Mouse (Mus musculus): Measurements from ENCODE around the gene Rem2. TPM values are rescaled to one million over a fixed set of nuclear protein-coding genes. Genes with fewer than 3 reads are reported as not detected.

The Rem2 gene
- total and polyA plus RNA-seq, 3 experiments: 4.8 to 38.8 TPM; not detected in 1

GRCm38 (mm10) chr14:54471467-54471866 is 4.4 kb upstream of the Rem2 start:
- no peak overlapping the region for H3K9ac ChIP-seq (ENCODE audit: control insufficient read depth, low read depth, low read length, poor library complexity, severe bottlenecking)
- peaks cover 2 to 8% of the 10 kb centered on the region in 2 experiments for H3K4me1 ChIP-seq (ENCODE audit: control insufficient read depth in 1 of 2, insufficient read depth in 2 of 2, low read length in 2 of 2)
- no peaks in the 10 kb centered on the region for H3K9me3 ChIP-seq (replicated peaks; ENCODE audit: insufficient read depth, low read length)
- DNase-seq (ENCODE audit: low read depth, low spot score): peak; percentile 46
- H3K27me3 ChIP-seq (ENCODE audit: control insufficient read depth in 1 of 2, insufficient read depth in 2 of 2, low read length in 2 of 2): no peaks in the 10 kb centered on the region
- no peak overlapping the region for H3K27ac ChIP-seq (ENCODE audit: control insufficient read depth, low read depth, low read length)
- no peak overlapping the region for H3K4me3 ChIP-seq (ENCODE audit: control insufficient read depth in 1 of 2, insufficient read depth in 1 of 2, low read depth in 2 of 2, low read length in 2 of 2)
- H3K79me2 ChIP-seq (ENCODE audit: control insufficient read depth, insufficient read depth, low read length, poor library complexity): peaks cover 4% of the 10 kb centered on the region; the same call in 1 of the 2 replicates
- H3K36me3 ChIP-seq (ENCODE audit: control insufficient read depth in 1 of 2, insufficient read depth in 2 of 2, low read length in 2 of 2): peaks cover 0 to 8% of the 10 kb centered on the region in 2 experiments; a peak in 3 of 4 replicates
- no peak for TF ChIP-seq MEF2A (IDR thresholded peaks at IDR 0.05; ENCODE audit: extremely low read depth, insufficient replicate concordance, low read depth, low read length, poor library complexity, severe bottlenecking)
- TF ChIP-seq MAZ (IDR thresholded peaks at IDR 0.05; ENCODE audit: low read depth, low read length): no peak
- no peak for TF ChIP-seq UBTF (IDR thresholded peaks at IDR 0.05; ENCODE audit: borderline replicate concordance, insufficient read depth, low read depth, low read length)
- TF ChIP-seq GATA1 (IDR thresholded peaks at IDR 0.05; ENCODE audit: low read depth, low read length): peak; percentile 63
- no peak for TF ChIP-seq ELF1 (IDR thresholded peaks at IDR 0.05; ENCODE audit: low read depth, low read length)
- no peak for TF ChIP-seq BHLHE40 (IDR thresholded peaks at IDR 0.05; ENCODE audit: borderline replicate concordance, low read depth, low read length)
- TF ChIP-seq MYC (IDR thresholded peaks at IDR 0.05; ENCODE audit: low read depth, low read length): no peak
- TF ChIP-seq TCF12 (IDR thresholded peaks at IDR 0.05; ENCODE audit: low read depth, low read length): peak; percentile 63
- no peak for TF ChIP-seq E2F4 (IDR thresholded peaks at IDR 0.05; ENCODE audit: borderline replicate concordance, low read depth, low read length)
- TF ChIP-seq HCFC1 (IDR thresholded peaks at IDR 0.05; ENCODE audit: low read depth, low read length): no peak
- no peak for TF ChIP-seq RAD21 (IDR thresholded peaks at IDR 0.05; ENCODE audit: low read depth, low read length)
- TF ChIP-seq NRF1 (IDR thresholded peaks at IDR 0.05; ENCODE audit: insufficient read depth, low read depth, low read length, poor library complexity, severe bottlenecking): no peak
- no peak for TF ChIP-seq CHD2 (IDR thresholded peaks at IDR 0.05; ENCODE audit: low read length)
- TF ChIP-seq CHD1 (IDR thresholded peaks at IDR 0.05; ENCODE audit: low read depth, low read length): no peak
- TF ChIP-seq TBP (IDR thresholded peaks at IDR 0.05; ENCODE audit: low read depth, low read length): no peak
- peak; percentile 47; the same call in 1 of the 2 replicates for TF ChIP-seq RCOR1 (IDR thresholded peaks at IDR 0.05; ENCODE audit: low read depth, low read length)
- no peak for TF ChIP-seq MXI1 (IDR thresholded peaks at IDR 0.05; ENCODE audit: low read depth, low read length)
- no peak for TF ChIP-seq KAT2A (conservative IDR thresholded peaks at IDR 0.05; ENCODE audit: low read depth, low read length)
- no peak for TF ChIP-seq ZC3H11A (IDR thresholded peaks at IDR 0.05; ENCODE audit: low read depth, low read length)
- no peak for TF ChIP-seq JUND (IDR thresholded peaks at IDR 0.05; ENCODE audit: low read depth, low read length)
- TF ChIP-seq GABPA (IDR thresholded peaks at IDR 0.05; ENCODE audit: low read depth, low read length): no peak
- no peak for TF ChIP-seq POLR2AphosphoS5 (IDR thresholded peaks at IDR 0.05; ENCODE audit: borderline replicate concordance, low read depth, low read length)
- TF ChIP-seq NELFE (IDR thresholded peaks at IDR 0.05; ENCODE audit: low read depth, low read length): no peak
- TF ChIP-seq POLR2AphosphoS2 (IDR thresholded peaks at IDR 0.05; ENCODE audit: low read length): no peak
- no peak; the same call in 1 of the 2 replicates for TF ChIP-seq ZMIZ1 (IDR thresholded peaks at IDR 0.05; ENCODE audit: low read depth, low read length)
- TF ChIP-seq ETS1 (IDR thresholded peaks at IDR 0.05; ENCODE audit: low read depth, low read length): no peak
- TF ChIP-seq TAL1 (IDR thresholded peaks at IDR 0.05; ENCODE audit: low read length): peak; percentile 37
- TF ChIP-seq SIN3A (IDR thresholded peaks at IDR 0.05; ENCODE audit: low read length): no peak
- 0 out of 4 replicates have a peak, but pooled peaks of 1 of the 2 experiments have one; percentile 10 for TF ChIP-seq POLR2A (IDR thresholded peaks at IDR 0.05; ENCODE audit: control insufficient read depth in 1 of 2, insufficient read depth in 1 of 2, low read depth in 1 of 2, low read length in 2 of 2, poor library complexity in 1 of 2)
- TF ChIP-seq USF2 (IDR thresholded peaks at IDR 0.05; ENCODE audit: borderline replicate concordance in 1 of 2, insufficient read depth in 1 of 2, low read depth in 1 of 2, low read length in 2 of 2): no peak
- no peak for TF ChIP-seq MAFK (IDR thresholded peaks at IDR 0.05; ENCODE audit: borderline replicate concordance, low read depth, low read length)
- no peak for TF ChIP-seq MAX (IDR thresholded peaks at IDR 0.05; ENCODE audit: low read length)
- TF ChIP-seq ZNF384 (IDR thresholded peaks at IDR 0.05; ENCODE audit: low read depth, low read length): no peak
- no peak for TF ChIP-seq SMC3 (IDR thresholded peaks at IDR 0.05; ENCODE audit: low read depth, low read length)
- TF ChIP-seq EP300 (IDR thresholded peaks at IDR 0.05; ENCODE audit: low read depth in 1 of 2, low read length in 2 of 2): peak in 1 of 2 experiments; percentile 49; a peak in 1 of 4 replicates
- TF ChIP-seq MYB (IDR thresholded peaks at IDR 0.05; ENCODE audit: low read depth, low read length): no peak
- no peak for TF ChIP-seq ZKSCAN1 (IDR thresholded peaks at IDR 0.05; ENCODE audit: low read depth, low read length)
- no peak for TF ChIP-seq CTCF (IDR thresholded peaks at IDR 0.05 in 2 of 3, conservative IDR thresholded peaks at IDR 0.05 in 1 of 3; ENCODE audit: control insufficient read depth in 1 of 3, insufficient read depth in 1 of 3, low read depth in 2 of 3, low read length in 3 of 3, poor library complexity in 1 of 3, severe bottlenecking in 1 of 3)

All from MEL (cell line).